Mouse (Mus musculus) retina, adult 2 months (tissue): ENCODE measurements around the gene Wasf2.

ENCODE experiments used
- DNase-seq: peaks from one replicate; pipeline ENCODE4 v3.0.0-alpha.2; 2012; ENCODE audit warnings: low read depth, low spot score

The Wasf2 gene

DNA sequence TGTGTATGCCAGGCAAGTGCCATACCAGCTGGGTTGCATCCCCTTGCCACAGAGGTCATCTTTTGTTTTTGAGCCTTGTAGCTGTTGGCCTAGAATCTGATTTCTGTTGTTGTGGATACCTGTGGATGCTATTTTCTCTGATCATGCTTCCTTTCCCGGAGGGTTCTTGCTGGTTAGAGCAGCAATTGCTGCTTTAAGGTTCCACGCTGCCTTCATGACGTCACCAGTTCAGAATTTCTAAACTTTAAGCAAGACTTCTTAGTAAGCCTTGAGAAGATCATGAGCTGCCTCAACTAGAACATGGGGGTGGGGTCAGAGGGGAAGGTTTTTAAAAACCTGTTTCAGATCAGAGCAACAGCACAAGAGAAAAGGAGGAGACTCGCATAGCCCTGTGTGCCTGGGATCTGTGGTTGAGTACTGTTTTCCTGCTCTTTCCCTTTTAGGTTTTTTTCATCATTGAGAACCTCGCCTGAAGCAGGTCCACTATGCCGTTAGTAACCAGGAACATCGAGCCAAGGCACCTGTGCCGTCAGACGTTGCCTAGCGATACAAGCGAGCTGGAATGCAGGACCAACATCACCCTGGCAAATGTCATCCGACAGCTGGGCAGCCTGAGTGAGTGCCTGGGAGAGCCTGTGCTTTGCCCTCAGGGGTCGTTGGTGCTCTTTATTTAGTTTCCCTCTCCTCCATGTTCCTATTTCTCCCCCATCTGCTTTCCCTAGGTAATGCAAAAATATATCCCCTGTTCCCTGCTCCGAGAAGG, 45.9 kb downstream of the Wasf2 start:
- DNase-seq = no peak

- no peak for DNase-seq
Measured at GRCm38 (mm10) chr4:133176761-133177403, 46.6 kb downstream of the Wasf2 start.

DNA sequence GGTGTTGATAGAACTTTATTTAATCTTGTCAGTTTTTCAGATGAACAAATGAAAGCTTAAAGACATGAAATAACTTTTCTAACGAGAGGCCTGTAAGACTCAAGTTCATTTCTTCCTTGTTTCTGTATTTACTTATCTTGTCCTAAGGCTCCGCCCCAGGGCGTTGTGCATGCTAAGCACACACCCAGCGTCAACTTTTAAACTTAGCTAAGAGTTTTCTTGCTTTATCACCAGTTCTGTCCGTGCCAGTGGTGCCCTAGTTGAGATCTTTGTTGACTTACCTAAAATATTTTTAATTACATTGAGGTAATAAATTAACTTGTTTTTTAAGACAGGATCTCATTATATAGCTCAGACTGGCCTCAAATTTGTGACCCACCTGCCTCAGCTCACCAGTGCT, 48.0 kb downstream of the Wasf2 start:
- no peak for DNase-seq

DNA sequence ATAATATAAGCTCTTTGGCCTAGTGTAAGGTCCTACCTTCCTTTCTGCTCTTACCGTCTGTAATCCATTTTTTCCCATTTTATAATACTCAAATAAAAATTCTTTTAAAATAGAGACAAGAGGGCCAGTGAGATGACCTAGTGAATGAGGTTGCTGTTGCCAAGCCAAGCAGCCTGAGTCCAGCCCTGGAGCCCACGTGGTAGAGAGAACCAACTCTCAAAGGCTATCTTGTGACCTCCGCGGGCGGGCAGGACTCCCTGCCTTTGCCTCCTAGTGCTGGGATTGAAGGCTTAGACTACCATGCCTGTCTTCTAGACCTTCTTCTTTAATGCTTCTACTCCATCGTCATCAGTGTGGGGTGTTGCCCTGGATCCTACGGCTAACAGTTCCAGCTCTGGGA, 49.0 kb downstream of the Wasf2 start:
- DNase-seq = no peak

DNA sequence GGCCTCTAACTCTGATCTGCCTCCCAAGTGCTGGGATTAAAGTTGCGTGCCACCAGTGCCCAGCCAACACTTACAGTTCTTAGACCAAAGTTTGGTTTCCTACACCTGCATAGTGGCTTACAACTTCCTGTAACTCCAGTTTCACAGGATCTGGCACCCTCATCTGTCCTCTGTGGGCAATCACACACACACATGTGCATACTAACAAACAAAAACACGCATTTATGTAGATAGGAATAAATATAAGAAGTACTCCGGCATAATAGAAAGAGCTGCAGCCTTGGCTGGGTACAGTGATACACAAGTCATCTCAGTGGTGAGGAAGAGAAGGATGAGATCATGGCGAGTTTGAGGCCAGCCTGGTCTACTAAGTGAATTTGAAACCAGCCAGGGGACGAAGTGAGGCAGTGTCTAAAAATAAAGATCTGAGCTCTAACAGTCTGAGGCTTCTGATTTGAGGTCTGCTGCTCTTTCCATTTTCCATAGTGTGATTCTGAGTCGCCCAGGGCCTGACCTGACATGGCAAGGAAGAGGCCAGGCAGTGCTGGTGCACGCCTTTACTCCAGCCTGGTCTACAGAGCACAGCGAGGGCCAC, 52.2 kb downstream of the Wasf2 start:
- DNase-seq = no peak

DNA sequence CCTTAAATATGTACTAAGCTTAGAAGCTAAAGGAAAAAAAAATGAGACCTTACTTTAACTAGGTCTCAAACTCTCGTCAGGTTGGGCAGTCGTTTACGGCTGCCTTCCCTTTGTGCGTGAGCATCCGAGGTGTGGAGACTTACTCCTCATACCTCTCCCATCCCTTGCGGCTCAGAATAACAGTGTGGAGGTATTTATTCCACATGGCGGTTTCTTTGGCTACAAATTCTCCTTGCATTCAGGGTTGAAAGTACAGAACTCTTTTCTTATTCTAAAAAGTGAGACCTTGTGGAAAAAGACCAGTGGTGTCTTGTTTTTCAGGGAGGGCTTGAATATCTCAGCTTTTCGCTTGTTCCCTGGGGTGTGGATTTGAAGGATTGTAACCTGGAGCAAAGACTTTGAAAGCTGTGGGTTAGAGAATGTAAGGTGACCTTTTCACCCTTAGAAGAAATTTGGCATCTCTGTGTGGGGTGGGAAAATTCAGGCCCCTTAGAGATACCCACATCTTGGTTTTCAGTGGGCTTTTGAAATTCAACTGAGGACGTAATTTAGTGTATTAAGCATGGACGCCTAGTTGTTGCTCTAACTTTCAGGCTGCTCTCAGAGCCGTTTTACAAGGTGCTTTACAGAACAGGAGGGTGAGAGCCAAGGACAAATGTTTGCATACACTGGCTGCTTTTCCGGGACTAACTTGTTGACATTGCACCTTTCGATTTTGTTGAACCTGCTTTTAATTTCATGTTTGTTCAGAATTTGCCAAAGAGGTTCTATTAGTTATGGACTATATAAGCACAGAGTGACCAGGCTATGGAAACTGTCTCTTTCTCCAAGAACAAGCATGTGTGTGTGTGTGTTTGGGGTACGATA, 54.0 kb downstream of the Wasf2 start:
- no peak for DNase-seq

DNA sequence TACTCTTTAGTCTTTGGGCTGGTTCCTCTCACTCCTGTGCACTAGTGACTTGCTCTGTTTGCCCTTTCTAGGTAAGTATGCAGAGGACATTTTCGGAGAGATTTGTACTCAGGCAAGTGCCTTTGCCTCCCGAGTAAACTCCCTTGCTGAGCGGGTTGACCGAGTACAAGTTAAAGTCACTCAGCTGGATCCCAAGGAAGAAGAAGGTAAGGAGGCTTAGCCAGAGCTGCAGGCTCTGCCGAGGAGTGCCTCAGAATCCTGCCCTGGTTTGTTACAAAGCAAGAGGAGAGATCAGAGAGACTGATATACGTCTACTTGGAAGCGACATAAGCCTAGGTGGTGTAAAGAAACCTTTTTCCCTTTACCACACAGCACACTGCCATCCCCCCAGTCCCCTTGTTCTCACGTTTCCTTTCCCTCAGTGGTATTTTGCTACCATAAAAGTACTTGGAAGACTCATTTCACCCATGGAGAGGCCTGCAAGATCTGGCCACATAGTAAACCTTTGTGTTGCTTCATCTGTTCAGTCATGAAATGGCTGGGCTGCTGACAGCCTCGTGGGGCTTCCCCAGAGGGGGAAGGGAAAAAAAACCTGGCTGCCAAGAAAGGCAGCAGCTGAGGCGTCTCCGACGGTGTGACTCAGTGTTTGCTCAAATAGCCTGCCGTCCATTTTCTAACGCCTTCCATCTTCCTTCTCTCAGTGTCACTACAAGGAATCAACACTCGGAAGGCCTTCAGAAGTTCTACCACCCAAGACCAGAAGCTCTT, 54.8 kb downstream of the Wasf2 start:
- DNase-seq = no peak

- no peak for DNase-seq
Measured at GRCm38 (mm10) chr4:133185893-133186292, 55.6 kb downstream of the Wasf2 start.

DNA sequence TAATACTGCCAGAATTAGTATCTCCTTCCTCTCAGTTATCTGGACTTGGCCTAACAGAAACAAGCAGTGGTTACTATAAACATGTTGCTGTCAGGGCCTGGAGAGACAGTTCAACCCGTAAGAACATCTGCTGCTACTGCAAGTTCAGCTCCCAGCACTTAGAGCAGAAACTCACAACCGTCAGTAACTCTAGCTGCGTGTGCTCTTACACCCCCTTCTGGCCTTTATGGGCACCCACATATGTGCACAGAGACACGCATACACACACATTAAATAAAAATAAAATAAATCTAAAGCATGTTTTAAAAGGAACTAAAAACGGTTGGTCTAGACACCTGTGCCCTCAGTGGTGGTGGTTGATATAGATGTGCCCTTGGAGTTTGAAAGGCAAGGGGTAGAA, 56.6 kb downstream of the Wasf2 start:
- no peak for DNase-seq

- DNase-seq = no peak
Measured at GRCm38 (mm10) chr4:133189396-133189795, 59.1 kb downstream of the Wasf2 start.

DNA sequence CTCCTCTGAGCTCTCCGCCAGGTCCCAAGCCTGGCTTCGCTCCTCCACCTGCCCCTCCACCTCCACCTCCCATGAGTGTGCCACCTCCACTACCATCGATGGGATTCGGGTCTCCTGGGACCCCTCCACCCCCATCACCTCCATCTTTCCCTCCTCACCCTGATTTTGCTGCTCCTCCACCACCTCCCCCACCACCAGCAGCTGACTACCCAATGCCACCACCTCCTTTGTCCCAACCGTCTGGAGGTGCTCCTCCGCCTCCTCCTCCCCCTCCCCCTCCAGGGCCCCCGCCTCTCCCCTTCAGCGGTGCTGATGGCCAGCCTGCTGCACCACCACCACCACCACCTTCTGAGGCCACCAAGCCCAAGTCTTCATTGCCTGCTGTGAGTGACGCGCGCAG, 64.2 kb downstream of the Wasf2 start:
- no peak for DNase-seq

- no peak for DNase-seq
Measured at GRCm38 (mm10) chr4:133195014-133195413, 64.7 kb downstream of the Wasf2 start.

GRCm38 (mm10) chr4:133196136-133196535, 65.8 kb downstream of the Wasf2 start:
- no peak for DNase-seq

GRCm38 (mm10) chr4:133196852-133197251, 66.5 kb downstream of the Wasf2 start:
- DNase-seq = no peak

- no peak for DNase-seq
Measured at GRCm38 (mm10) chr4:133197355-133197754, 67.0 kb downstream of the Wasf2 start.

GRCm38 (mm10) chr4:133197801-133198286, 67.5 kb downstream of the Wasf2 start:
- DNase-seq = no peak

GRCm38 (mm10) chr4:133198337-133199180, 68.3 kb downstream of the Wasf2 start:
- DNase-seq = no peak

DNA sequence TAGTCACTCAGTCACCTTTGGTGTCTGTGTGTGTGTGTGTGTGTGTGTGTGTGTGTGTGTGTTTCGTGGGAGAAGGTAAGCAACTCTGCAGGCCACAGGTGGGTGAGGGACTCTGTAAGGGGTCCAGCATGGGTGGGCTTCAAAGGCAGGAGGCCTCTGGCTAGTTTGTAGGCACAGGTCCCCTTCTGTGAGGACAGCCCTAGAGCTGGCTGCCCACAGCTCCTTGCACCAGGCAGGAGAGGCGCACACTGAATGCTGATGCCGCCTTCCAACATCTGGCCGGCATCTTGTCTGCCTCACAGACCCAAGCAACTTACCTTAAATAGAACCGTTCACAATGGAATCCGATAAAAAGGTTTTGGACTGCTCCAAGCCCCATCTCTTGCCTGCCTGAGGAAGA, 69.4 kb downstream of the Wasf2 start:
- DNase-seq = no peak

GRCm38 (mm10) chr4:133200343-133200742, 70.0 kb downstream of the Wasf2 start:
- DNase-seq = no peak
